Mouse (Mus musculus) embryonic facial prominence, embryonic 12.5 days (tissue): ENCODE data around the gene Zfp536. TPM values are rescaled to one million over a fixed set of nuclear protein-coding genes. Genes with fewer than 3 reads are reported as not detected.

Source experiments
- ATAC-seq: fragments of 200-750 bp; cut with Nextera tagmentation; 2 replicates; pipeline ENCODE4 v1.8.0; 2017; ENCODE audit not compliant: insufficient number of reproducible peaks, insufficient read depth, low FRiP score, low TSS enrichment
- H3K27ac ChIP-seq: fragments of 300-500 bp; sonication (generic); 2 replicates; pipeline ENCODE4 v1.5.1; 2016; ENCODE audit warnings: mild to moderate bottlenecking
- H3K27me3 ChIP-seq: fragments of 300-500 bp; sonication (generic); 2 replicates; pipeline ENCODE4 v1.6.1; 2016; ENCODE audit warnings: mild to moderate bottlenecking, moderate library complexity
- H3K36me3 ChIP-seq: fragments of 300-500 bp; sonication (generic); 2 replicates; pipeline ENCODE4 v1.6.1; 2016; ENCODE audit warnings: mild to moderate bottlenecking
- H3K4me1 ChIP-seq: fragments of 300-500 bp; sonication (generic); 2 replicates; pipeline ENCODE4 v1.6.1; 2016
- H3K4me2 ChIP-seq: fragments of 300-500 bp; sonication (generic); replicated peaks from 2 replicates; pipeline ENCODE4 v1.6.1; 2016; ENCODE audit warnings: mild to moderate bottlenecking, moderate library complexity
- H3K4me3 ChIP-seq: fragments of 300-500 bp; sonication (generic); 2 replicates; pipeline ENCODE4 v1.5.1; 2016; ENCODE audit warnings: mild to moderate bottlenecking
- H3K9ac ChIP-seq: fragments of 300-500 bp; sonication (generic); 2 replicates; pipeline ENCODE4 v1.6.1; 2016; ENCODE audit warnings: mild to moderate bottlenecking, moderate library complexity
- H3K9me3 ChIP-seq: fragments of 300-500 bp; sonication (generic); 2 replicates; pipeline ENCODE4 v1.6.1; 2016; ENCODE audit warnings: mild to moderate bottlenecking, moderate library complexity
- WGBS: fragments of 180-500 bp; shearing (Covaris S2); methylation state at CpG from one replicate; pipeline ENCODE4 v1.1.7; 2016; 5-methylcytosine and 5-hydroxymethylcytosine counted together
- polyA plus RNA-seq: library from polyadenylated mRNA; unstranded; fragments of >200 nt; fragmentation: Nextera tagmentation; extraction: Ambion mirVana; gene quantifications from 2 replicates; pipeline ENCODE4 v1.2.1, GENCODE M21; 2016

The Zfp536 gene
- polyA plus RNA-seq, 1 experiment from 2014 or later: 18.5 TPM

DNA sequence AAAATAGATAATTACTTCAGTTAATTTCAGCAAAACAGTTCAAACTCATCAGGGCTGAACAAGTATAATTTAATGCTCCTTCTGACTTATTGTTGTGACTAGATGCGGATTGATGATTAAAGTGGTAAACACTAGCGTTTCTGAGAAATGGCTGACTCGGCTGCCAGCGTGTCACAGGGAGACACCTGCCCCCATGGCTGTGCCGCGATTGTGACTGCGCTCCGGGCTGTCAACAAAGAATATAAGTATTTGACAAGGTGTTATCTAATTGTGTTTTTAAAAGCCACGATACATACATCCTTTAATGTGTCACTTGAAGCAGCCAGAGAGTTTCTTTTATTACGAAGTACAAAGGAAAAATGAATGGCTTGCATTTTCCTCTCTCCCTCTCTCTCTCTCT, 342.0 kb downstream of the Zfp536 start:
- 77% methylated on average over 10 of the region's 10 CpGs for WGBS
- H3K4me3 ChIP-seq: no peak overlapping the region
- no peaks in the 10 kb centered on the region for H3K4me1 ChIP-seq
- ATAC-seq: no peak
- H3K9me3 ChIP-seq: no peaks in the 10 kb centered on the region
- H3K4me2 ChIP-seq: no peak overlapping the region
- no peak overlapping the region for H3K9ac ChIP-seq
- no peaks in the 10 kb centered on the region for H3K36me3 ChIP-seq
- H3K27ac ChIP-seq: no peak overlapping the region
- no peaks in the 10 kb centered on the region for H3K27me3 ChIP-seq

DNA sequence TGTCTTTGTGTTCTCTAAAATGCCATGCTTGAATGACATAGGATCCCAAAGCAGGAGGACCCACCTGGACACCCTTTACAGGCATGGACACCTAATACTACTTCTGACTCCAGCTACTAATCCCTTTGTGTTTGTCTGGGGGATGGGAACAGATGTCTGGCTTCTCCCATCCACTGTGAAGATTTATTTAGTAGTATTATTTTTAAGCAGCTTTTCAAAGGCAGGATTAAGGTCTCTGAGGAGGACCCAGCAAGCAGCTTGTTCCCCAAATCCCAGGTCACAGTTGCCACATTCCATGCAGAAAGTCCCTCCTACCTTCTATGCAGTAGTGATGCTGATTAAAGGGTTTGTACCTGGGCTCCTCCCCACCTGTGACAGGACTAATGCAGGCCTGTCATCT, 347.4 kb downstream of the Zfp536 start:
- Histone ChIP-seq H3K4me2 (no peak overlapping the region), H3K4me3 (no peak overlapping the region), H3K27me3 (no peaks in the 10 kb centered on the region), H3K36me3 (no peaks in the 10 kb centered on the region), H3K9me3 (no peaks in the 10 kb centered on the region), H3K27ac (no peak overlapping the region), H3K9ac (no peak overlapping the region), H3K4me1 (no peaks in the 10 kb centered on the region)
- ATAC-seq: no peak

DNA sequence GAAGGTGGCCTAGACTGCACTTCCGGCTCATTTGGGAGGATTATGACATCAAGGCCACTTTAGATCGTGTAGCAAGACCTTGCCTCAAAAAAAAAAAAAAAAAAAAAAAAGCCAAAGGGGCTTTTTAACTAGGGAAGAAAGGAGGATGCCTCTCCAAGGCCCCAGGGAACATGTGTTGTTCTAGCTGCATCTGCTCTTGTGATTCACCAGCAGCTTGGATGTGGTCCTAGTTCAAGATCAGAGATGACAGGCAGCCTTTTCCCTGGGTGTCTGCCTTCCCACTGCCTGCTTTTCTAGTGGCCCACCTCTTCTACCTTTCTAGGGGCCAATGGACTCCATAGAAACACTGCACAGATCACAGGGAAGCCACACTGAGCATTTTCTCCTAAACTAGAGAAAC, 350.5 kb downstream of the Zfp536 start:
- no peak overlapping the region for H3K4me2 ChIP-seq
- H3K27me3 ChIP-seq: no peaks in the 10 kb centered on the region
- H3K9me3 ChIP-seq: no peaks in the 10 kb centered on the region
- H3K36me3 ChIP-seq: no peaks in the 10 kb centered on the region
- 55% methylated on average over 2 of the region's 2 CpGs for WGBS
- ATAC-seq: no peak
- no peak overlapping the region for H3K4me3 ChIP-seq
- H3K9ac ChIP-seq: no peak overlapping the region
- H3K27ac ChIP-seq: no peak overlapping the region
- no peaks in the 10 kb centered on the region for H3K4me1 ChIP-seq

Other genes starting within 250 kb of the Zfp536 start
- gene Uri1, start 249.9 kb upstream of the Zfp536 start, polyA plus RNA-seq: 48.6 and 54.0 TPM in 2 replicates